Mouse (Mus musculus): ENCODE measurements at regions not wholly inside any gene's neighbourhood (a gene's known extent, or its start where the extent isn't known, plus 50 kb on each side); places are given as distances from the start of the nearest gene placed in this dataset.

DNA sequence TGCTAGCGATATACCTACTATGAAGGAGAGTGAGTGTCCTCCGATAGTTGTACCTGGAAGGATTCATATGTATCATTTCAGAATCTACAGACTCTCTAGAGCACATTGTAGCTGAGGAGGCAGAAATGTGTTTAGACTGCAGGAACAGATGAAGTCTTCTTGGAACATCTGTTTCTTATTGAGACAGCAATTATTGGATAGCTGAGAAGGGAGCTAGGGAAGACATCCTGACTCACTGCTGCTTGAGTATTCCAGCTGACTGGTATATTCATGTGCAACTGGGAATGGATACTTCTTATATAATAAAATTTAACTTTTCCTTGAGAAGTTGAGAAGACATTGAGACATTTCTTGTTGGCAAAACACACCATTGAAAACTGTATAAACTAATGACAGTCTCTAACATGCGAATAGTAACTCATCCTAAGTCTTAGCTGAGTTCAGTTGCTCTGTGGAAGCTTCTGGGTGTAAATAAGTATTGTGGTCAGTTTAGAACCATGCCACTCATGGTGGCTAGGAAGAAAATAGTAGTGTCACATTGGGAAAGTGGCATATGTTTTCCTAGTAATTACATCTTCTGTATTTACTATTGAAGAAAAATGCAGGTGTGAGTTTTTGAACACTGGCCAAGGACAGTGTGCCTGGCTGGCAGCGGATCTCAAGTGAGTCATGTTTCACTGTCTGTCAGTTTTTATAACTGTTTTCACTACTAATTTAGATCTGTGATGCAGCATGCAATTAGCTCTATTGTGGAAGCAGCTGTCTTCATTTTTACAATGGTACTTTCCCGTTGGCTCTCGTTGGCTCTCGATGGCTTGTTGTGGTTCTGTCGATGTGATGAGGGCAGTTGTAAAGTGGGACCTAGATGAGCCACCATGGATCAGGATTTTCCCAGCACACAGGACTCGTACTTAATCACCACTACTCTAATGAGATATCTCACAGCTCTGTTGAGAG, 163.5 kb downstream of the Sem1 start:
- DNase-seq (ENCODE audit: low spot score) (no peak), ATAC-seq (ENCODE audit: low FRiP score) (no peak)
- no peak overlapping the region for H3K4me3 ChIP-seq (replicated peaks; ENCODE audit: low read length)
- no peak overlapping the region for H3K27ac ChIP-seq
- H3K9ac ChIP-seq = no peak overlapping the region
- no peaks in the 10 kb centered on the region for H3K27me3 ChIP-seq (ENCODE audit: control insufficient read depth, insufficient read depth, low read length)
- no peaks in the 10 kb centered on the region for H3K36me3 ChIP-seq (replicated peaks; ENCODE audit: control insufficient read depth, insufficient read depth)
- no peak overlapping the region for H3K4me2 ChIP-seq (replicated peaks)
- 84% methylated on average over 9 of the region's 9 CpGs for WGBS
- H3K9me3 ChIP-seq (ENCODE audit: control insufficient read depth, low read length) = no peaks in the 10 kb centered on the region
- H3K4me1 ChIP-seq (replicated peaks; ENCODE audit: control insufficient read depth, insufficient read depth, low read length) = no peaks in the 10 kb centered on the region

DNA sequence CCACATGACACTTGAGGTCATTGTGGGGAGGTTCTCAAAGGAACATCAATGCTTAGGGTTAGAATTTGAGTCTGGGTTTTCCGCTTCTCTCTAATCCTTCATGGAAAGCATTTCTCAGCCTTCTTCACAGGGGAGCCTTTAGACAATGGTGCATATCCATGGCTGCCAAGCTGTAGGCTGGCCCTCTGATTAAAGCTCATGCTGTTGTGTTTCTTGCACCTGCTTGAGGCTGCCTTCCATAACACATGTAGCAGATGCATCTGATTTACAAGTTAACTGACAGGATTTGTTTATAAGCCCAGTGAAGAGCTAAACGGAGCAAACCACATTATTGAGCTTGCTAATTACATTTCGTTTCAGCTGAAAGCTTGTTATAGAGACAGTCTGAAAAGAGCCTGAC, 180.5 kb downstream of the Sem1 start:
- Histone ChIP-seq H3K4me2 (replicated peaks) (no peak overlapping the region), H3K9ac (no peak overlapping the region), H3K9me3 (ENCODE audit: control insufficient read depth, low read length) (no peaks in the 10 kb centered on the region), H3K4me3 (replicated peaks; ENCODE audit: low read length) (no peak overlapping the region), H3K4me1 (replicated peaks; ENCODE audit: control insufficient read depth, insufficient read depth, low read length) (no peaks in the 10 kb centered on the region), H3K27me3 (ENCODE audit: control insufficient read depth, insufficient read depth, low read length) (no peaks in the 10 kb centered on the region), H3K27ac (no peak overlapping the region), H3K36me3 (replicated peaks; ENCODE audit: control insufficient read depth, insufficient read depth) (no peaks in the 10 kb centered on the region)
- ATAC-seq (ENCODE audit: low FRiP score) (no peak), DNase-seq (ENCODE audit: low spot score) (no peak)
- WGBS = 59% methylated on average over 3 of the region's 3 CpGs

DNA sequence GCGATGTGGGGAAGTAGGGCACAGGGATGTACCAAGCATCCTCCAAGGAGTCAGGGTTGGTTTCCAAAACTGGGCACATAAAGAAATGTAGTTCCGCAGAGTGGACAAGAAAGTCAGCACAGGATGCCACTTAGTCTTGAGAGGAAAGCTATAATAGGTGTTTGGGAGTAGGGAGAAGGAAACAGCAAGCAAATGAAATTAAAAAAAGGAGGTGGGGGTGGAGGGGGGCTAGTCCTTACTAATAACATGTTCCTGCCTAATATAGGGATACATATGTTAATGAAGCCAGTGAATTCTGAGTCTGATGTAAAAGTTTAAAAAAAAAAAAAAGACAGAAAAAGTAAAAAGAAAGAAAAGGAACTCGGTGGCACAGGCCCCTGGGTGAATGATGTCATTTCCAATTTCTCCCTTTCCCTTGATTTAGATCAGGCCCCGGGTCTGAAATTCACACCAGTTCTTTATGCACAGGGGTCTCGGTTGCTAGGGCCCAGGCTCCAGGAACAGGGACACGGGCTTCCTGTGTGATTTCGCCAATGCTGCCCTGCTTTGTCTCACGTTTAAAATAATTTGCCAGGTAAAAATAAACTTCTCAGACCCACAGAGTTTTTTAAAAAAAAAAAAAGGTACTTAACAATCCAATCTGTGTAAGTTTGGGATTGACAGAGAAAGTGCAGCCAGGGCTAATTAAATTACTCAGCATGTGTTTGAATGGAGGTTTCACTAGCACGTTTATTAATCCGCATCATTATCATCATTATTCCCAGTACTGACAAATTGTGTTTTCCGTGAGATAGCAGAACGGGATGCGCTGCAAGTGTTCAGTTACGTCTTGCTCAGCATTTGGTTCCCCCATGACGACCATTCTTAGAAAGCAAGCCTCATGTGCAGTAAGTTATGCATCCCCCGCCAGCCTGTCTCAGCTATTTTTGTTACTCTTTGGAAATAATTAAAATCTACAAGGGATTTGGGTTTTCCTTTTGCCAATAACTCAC, 172.8 kb upstream of the Slc25a13 start:
- Histone ChIP-seq H3K27me3 (ENCODE audit: control insufficient read depth, insufficient read depth, low read length) (no peaks in the 10 kb centered on the region), H3K4me3 (replicated peaks; ENCODE audit: low read length) (no peak overlapping the region), H3K4me2 (replicated peaks) (no peak overlapping the region), H3K27ac (no peak overlapping the region), H3K9me3 (ENCODE audit: control insufficient read depth, low read length) (no peaks in the 10 kb centered on the region), H3K4me1 (replicated peaks; ENCODE audit: control insufficient read depth, insufficient read depth, low read length) (0 out of 2 replicates have a peak, but pooled peaks cover 4% of the 10 kb centered on the region), H3K9ac (no peak overlapping the region), H3K36me3 (replicated peaks; ENCODE audit: control insufficient read depth, insufficient read depth) (no peaks in the 10 kb centered on the region)
- DNase-seq (ENCODE audit: low spot score) = no peak
- WGBS = 55% methylated on average over 16 of the region's 16 CpGs
- ATAC-seq (ENCODE audit: low FRiP score) = no peak; the same call in 1 of the 2 replicates

DNA sequence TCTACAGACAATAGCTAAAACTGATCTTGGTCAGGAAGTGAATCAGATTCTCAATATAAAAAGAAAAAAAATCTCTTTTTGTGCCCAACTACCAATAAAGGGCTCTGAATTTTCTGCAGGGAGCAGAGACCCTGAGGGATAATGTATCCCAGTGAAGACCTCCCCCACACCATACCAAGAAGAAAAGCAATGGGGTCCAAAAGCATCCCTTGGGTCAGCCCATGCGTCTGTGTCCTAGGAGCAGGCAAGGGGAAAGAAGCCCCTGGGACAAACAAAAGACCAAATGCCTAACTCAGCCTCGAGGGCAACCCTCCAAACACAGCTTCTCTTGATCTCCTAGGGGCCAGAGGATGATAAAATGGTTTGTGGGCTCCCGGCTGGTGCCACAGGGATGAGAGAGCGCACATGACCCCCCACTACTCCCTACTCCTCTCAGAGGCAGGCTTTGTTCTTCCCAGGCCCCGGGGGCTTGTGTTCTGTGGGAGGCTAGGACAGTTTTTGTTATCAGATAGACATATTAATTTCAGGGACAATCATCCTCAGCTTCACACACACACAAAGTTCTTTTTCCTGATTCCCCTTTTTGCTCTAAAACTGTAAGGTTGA, 172.0 kb upstream of the Slc25a13 start:
- Histone ChIP-seq H3K36me3 (replicated peaks; ENCODE audit: control insufficient read depth, insufficient read depth) (no peaks in the 10 kb centered on the region), H3K9me3 (ENCODE audit: control insufficient read depth, low read length) (no peaks in the 10 kb centered on the region), H3K4me3 (replicated peaks; ENCODE audit: low read length) (no peak overlapping the region), H3K9ac (no peak overlapping the region), H3K27me3 (ENCODE audit: control insufficient read depth, insufficient read depth, low read length) (no peaks in the 10 kb centered on the region), H3K27ac (no peak overlapping the region), H3K4me2 (replicated peaks) (no peak overlapping the region), H3K4me1 (replicated peaks; ENCODE audit: control insufficient read depth, insufficient read depth, low read length) (0 out of 2 replicates have a peak, but pooled peaks cover 4% of the 10 kb centered on the region)
- no peak for ATAC-seq (ENCODE audit: low FRiP score)
- DNase-seq (ENCODE audit: low spot score) = no peak
- 14% methylated on average over 5 of the region's 5 CpGs for WGBS

DNA sequence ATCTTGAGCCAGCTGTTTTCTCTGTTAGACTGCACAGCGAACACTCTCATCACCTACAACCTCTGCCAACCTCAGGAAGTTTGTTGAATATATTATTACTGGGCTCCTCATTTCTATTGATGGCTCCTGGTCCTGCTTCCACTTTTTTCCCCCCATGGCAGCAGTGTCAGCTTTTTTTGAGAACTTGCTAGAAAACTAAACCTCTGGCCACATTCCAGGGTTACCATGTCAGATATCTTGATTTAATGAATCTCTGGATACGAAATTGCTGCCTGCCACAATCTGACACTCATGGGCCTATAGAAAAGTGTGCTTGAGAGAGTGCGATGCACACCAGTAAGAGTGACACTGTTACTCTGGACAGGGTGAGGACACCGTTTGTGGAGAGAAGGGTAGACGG, 170.6 kb upstream of the Slc25a13 start:
- no peaks in the 10 kb centered on the region for H3K9me3 ChIP-seq (ENCODE audit: control insufficient read depth, low read length)
- ATAC-seq (ENCODE audit: low FRiP score) (no peak), DNase-seq (ENCODE audit: low spot score) (no peak)
- H3K4me2 ChIP-seq (replicated peaks) = no peak overlapping the region
- 0 out of 2 replicates have a peak, but pooled peaks cover 4% of the 10 kb centered on the region for H3K4me1 ChIP-seq (replicated peaks; ENCODE audit: control insufficient read depth, insufficient read depth, low read length)
- no peak overlapping the region for H3K4me3 ChIP-seq (replicated peaks; ENCODE audit: low read length)
- no peak overlapping the region for H3K9ac ChIP-seq
- no peaks in the 10 kb centered on the region for H3K27me3 ChIP-seq (ENCODE audit: control insufficient read depth, insufficient read depth, low read length)
- 70% methylated on average over 5 of the region's 5 CpGs for WGBS
- H3K27ac ChIP-seq = no peak overlapping the region
- H3K36me3 ChIP-seq (replicated peaks; ENCODE audit: control insufficient read depth, insufficient read depth) = no peaks in the 10 kb centered on the region

DNA sequence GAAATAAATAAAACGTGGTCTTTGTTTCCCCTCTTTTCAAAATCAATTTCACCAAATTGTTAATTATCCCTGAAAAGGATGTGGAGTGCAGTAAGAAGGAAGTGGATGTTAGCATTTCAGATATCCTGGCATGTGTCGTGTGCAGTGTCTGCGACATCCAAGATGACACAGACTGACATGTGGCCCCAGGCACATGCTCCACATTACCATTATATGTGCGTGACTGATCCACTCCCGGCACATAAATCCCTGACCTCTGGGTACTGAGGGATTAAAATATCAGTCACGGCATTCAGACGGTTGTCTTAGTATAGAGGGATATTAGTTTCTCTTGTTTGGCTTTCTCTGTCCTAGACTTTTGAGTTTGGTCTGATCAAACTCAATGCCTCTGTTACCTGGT, 168.0 kb upstream of the Slc25a13 start:
- Histone ChIP-seq H3K4me1 (replicated peaks; ENCODE audit: control insufficient read depth, insufficient read depth, low read length) (0 out of 2 replicates have a peak, but pooled peaks cover 4% of the 10 kb centered on the region), H3K27ac (no peak overlapping the region), H3K27me3 (ENCODE audit: control insufficient read depth, insufficient read depth, low read length) (no peaks in the 10 kb centered on the region), H3K9me3 (ENCODE audit: control insufficient read depth, low read length) (no peaks in the 10 kb centered on the region), H3K9ac (no peak overlapping the region), H3K36me3 (replicated peaks; ENCODE audit: control insufficient read depth, insufficient read depth) (no peaks in the 10 kb centered on the region), H3K4me3 (replicated peaks; ENCODE audit: low read length) (no peak overlapping the region), H3K4me2 (replicated peaks) (no peak overlapping the region)
- no peak for ATAC-seq (ENCODE audit: low FRiP score)
- 68% methylated on average over 7 of the region's 7 CpGs for WGBS
- DNase-seq (ENCODE audit: low spot score) = no peak

DNA sequence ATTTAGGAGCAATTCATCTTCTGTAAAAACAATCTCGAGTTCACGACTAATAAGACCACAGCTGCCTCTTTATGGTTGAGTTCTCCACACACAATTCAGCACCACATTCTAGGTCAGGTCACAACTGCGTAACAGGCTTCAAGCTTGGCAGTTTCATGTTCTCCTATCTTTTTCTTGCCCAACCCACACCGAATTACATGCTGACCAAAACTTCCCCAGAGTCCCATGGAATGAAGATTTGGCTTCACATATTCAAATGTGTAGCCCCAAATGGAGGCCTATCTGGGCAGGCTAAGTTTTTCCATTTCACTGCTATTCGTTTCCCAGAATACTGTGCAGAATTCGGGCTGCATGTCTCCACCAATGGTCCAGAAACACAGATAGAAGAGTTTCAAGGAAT, 167.5 kb upstream of the Slc25a13 start:
- H3K9ac ChIP-seq = no peak overlapping the region
- ATAC-seq (ENCODE audit: low FRiP score) = no peak
- 80% methylated on average over 6 of the region's 6 CpGs for WGBS
- no peak overlapping the region for H3K27ac ChIP-seq
- H3K4me1 ChIP-seq (replicated peaks; ENCODE audit: control insufficient read depth, insufficient read depth, low read length) = 0 out of 2 replicates have a peak, but pooled peaks cover 4% of the 10 kb centered on the region
- no peaks in the 10 kb centered on the region for H3K36me3 ChIP-seq (replicated peaks; ENCODE audit: control insufficient read depth, insufficient read depth)
- no peak overlapping the region for H3K4me2 ChIP-seq (replicated peaks)
- DNase-seq (ENCODE audit: low spot score) = no peak
- H3K9me3 ChIP-seq (ENCODE audit: control insufficient read depth, low read length) = no peaks in the 10 kb centered on the region
- no peak overlapping the region for H3K4me3 ChIP-seq (replicated peaks; ENCODE audit: low read length)
- no peaks in the 10 kb centered on the region for H3K27me3 ChIP-seq (ENCODE audit: control insufficient read depth, insufficient read depth, low read length)

DNA sequence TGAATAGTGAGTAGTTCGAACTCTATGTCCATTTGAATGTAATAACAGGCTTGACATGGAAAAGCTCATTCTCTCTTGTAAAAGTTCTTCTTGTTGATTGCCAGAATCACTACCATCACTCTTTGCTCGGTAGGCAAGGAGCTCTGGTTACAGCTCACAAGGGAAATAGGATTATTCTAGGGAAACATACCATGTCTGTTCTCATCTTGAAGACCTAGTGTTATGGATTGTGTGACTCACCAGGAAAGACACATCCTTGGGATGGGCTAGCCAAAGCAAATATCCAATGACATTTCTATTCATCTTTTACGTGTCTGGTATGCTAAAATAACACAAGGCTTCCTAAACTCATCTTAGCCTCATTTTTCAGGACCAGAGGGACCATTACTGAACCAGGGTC, 155.4 kb upstream of the Slc25a13 start:
- no peaks in the 10 kb centered on the region for H3K4me1 ChIP-seq (replicated peaks; ENCODE audit: control insufficient read depth, insufficient read depth, low read length)
- no peak overlapping the region for H3K4me3 ChIP-seq (replicated peaks; ENCODE audit: low read length)
- 91% methylated on average over 3 of the region's 3 CpGs for WGBS
- H3K9ac ChIP-seq = no peak overlapping the region
- H3K27ac ChIP-seq = no peak overlapping the region
- no peaks in the 10 kb centered on the region for H3K9me3 ChIP-seq (ENCODE audit: control insufficient read depth, low read length)
- H3K36me3 ChIP-seq (replicated peaks; ENCODE audit: control insufficient read depth, insufficient read depth) = no peaks in the 10 kb centered on the region
- no peak for ATAC-seq (ENCODE audit: low FRiP score)
- H3K27me3 ChIP-seq (ENCODE audit: control insufficient read depth, insufficient read depth, low read length) = no peaks in the 10 kb centered on the region
- no peak overlapping the region for H3K4me2 ChIP-seq (replicated peaks)
- DNase-seq (ENCODE audit: low spot score) = no peak
